Mouse (Mus musculus): Measurements from ENCODE around the gene Gm21964. TPM values are rescaled to one million over a fixed set of nuclear protein-coding genes. Genes with fewer than 3 reads are reported as not detected.

Gm21964 gene
- polyA plus RNA-seq, 1 experiment = not detected

DNA sequence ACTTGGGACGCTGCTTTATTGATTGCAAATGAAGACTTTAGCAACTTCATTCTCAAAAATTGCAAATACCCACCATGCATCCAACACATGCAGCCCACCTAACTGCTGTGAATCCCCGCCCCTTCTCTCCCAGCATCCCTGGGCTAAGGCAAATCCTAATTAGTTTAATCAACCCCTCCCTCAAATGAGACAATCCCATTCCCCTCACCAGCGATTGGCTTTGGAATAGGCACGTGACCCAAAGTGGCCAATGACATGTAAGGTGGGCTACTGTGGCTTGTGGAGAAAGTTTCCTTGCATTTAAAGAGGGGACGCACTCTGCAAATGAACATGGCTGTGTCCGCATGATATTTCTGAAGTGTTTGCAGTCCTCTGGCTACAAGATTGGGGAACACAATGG, 51.9 kb downstream of the Gm21964 start:
- DNase-seq (ENCODE audit: extremely low spot score in 1 of 2, low spot score in 1 of 2) = no peak

Other genes with a start within 250 kb of the Gm21964 start
- 19.5 and 22.1 TPM in 2 replicates for gene Phlpp2, start 232.7 kb upstream of the Gm21964 start, polyA plus RNA-seq (2012; rRNA removed)
- 0.16 and 0.38 TPM in 2 replicates for gene Marveld3, start 139.0 kb upstream of the Gm21964 start, polyA plus RNA-seq (2012; rRNA removed)
- 0.06 and 0.11 TPM in 2 replicates for gene Tat, start 110.8 kb upstream of the Gm21964 start, polyA plus RNA-seq (2012; rRNA removed)
- gene Chst4, start 61.5 kb upstream of the Gm21964 start, polyA plus RNA-seq (2012; rRNA removed) = 0.10 and 0.21 TPM in 2 replicates
- 21.5 and 23.7 TPM in 2 replicates for gene Zfp612, start 21.5 kb upstream of the Gm21964 start, polyA plus RNA-seq (2012; rRNA removed)
- gene Gm17720, start 1.5 kb downstream of the Gm21964 start, polyA plus RNA-seq (2012; rRNA removed) = not detected in 2 replicates
- gene Calb2, start 67.0 kb downstream of the Gm21964 start, polyA plus RNA-seq (2012; rRNA removed) = 368 and 421 TPM in 2 replicates
- gene Cmtr2, start 114.5 kb downstream of the Gm21964 start, polyA plus RNA-seq (2012; rRNA removed) = 12.0 TPM in 2 replicates
- gene Hydin, start 165.8 kb downstream of the Gm21964 start, polyA plus RNA-seq (2012; rRNA removed) = 0.55 and 0.74 TPM in 2 replicates

Data from frontal cortex, adult 2 months (tissue).